Mouse (Mus musculus) forebrain, embryonic 11.5 days (tissue): ENCODE measurements at regions not wholly inside any gene's neighbourhood (a gene's known extent, or its start where the extent isn't known, plus 50 kb on each side); places are given as distances from the start of the nearest gene placed in this dataset.

ENCODE experiments used
- ATAC-seq: fragments of 200-750 bp; cut with Nextera tagmentation; replicated peaks from 2 replicates; pipeline ENCODE4 v1.8.0; 2017; ENCODE audit warnings: moderate TSS enrichment; ENCODE audit not compliant: low FRiP score
- DNase-seq: peaks from one replicate; pipeline ENCODE4 v3.0.0-alpha.2; 2017; ENCODE audit warnings: low spot score
- H3K27ac ChIP-seq: fragments of 300-500 bp; sonication (generic); 2 replicates; pipeline ENCODE4 v1.5.1; 2014; ENCODE audit warnings: low read depth, low read length
- H3K27me3 ChIP-seq: fragments of 300-500 bp; sonication (generic); 2 replicates; pipeline ENCODE4 v1.6.1; 2014; ENCODE audit warnings: mild to moderate bottlenecking, low read length, mixed read lengths; ENCODE audit not compliant: control insufficient read depth, insufficient read depth
- H3K36me3 ChIP-seq: fragments of 300-500 bp; sonication (generic); 2 replicates; pipeline ENCODE4 v1.6.1; 2014; ENCODE audit warnings: mild to moderate bottlenecking, low read length, moderate library complexity, mixed read lengths; ENCODE audit not compliant: control insufficient read depth, insufficient read depth
- H3K4me1 ChIP-seq: fragments of 300-500 bp; sonication (generic); replicated peaks from 2 replicates; pipeline ENCODE4 v1.6.1; 2014; ENCODE audit warnings: low read length, mixed read lengths; ENCODE audit not compliant: control insufficient read depth, insufficient read depth
- H3K4me2 ChIP-seq: fragments of 300-500 bp; sonication (generic); 2 replicates; pipeline ENCODE4 v1.6.1; 2014; ENCODE audit warnings: low read depth, mild to moderate bottlenecking, low read length, moderate library complexity, mixed read lengths; ENCODE audit not compliant: severe bottlenecking
- H3K4me3 ChIP-seq: fragments of 300-500 bp; sonication (generic); 2 replicates; pipeline ENCODE4 v1.5.1; 2014; ENCODE audit warnings: low read depth, low read length
- H3K9ac ChIP-seq: fragments of 300-500 bp; sonication (generic); 2 replicates; pipeline ENCODE4 v1.6.1; 2014; ENCODE audit warnings: low read length
- H3K9me3 ChIP-seq: fragments of 300-500 bp; sonication (generic); 2 replicates; pipeline ENCODE4 v1.6.1; 2016; ENCODE audit warnings: low read length, mixed read lengths; ENCODE audit not compliant: control insufficient read depth
- WGBS: fragments of 180-500 bp; shearing (Covaris S2); extraction: QIAGEN DNeasy Blood & Tissue Kit; methylation state at CpG from one replicate; pipeline ENCODE4 v1.1.7; 2014; 5-methylcytosine and 5-hydroxymethylcytosine counted together

DNA sequence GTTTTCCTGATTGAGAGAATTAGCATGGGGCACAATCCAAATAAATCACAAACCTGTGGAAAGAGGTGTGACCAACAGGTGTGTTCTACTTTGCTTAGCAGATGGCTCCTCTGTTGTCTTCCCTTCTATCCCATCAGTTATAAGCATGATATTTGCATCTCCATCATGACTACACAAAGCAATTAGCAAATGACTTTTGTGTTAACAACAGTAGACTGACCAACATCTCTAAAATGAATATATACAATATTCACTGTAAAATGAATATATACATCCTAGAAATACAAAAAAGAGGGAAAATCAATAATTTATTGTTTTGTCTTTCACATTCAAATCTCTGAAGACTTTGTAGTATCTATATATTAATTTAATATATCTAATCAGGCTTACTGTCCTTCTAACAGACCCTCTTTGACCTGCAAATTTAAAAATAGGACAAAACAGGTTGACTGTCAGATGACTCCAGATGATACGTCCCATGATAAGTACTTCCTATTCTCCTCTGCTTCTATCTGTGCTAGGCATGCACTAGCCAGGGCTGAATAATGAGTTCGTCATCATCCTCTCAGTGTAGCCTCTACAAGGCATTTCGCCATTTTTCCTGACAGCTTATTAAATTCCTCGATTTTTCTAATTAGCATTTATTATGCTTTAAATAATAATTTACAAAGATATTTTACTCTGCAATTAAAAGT is 519.5 kb upstream of the Cited2 start:
- 70% methylated on average over 4 of the region's 4 CpGs for WGBS
- peak; percentile 50; the same call in 1 of the 2 replicates for ATAC-seq
- H3K9ac ChIP-seq = no peak overlapping the region
- no peak overlapping the region for H3K4me3 ChIP-seq
- DNase-seq = no peak
- H3K27me3 ChIP-seq = no peaks in the 10 kb centered on the region; the same call in 1 of the 2 replicates
- no peaks in the 10 kb centered on the region for H3K9me3 ChIP-seq
- no peaks in the 10 kb centered on the region for H3K36me3 ChIP-seq
- peaks cover 3% of the 10 kb centered on the region; the same call in 1 of the 2 replicates for H3K4me1 ChIP-seq
- H3K4me2 ChIP-seq = no peak overlapping the region
- H3K27ac ChIP-seq = peak overlapping the region; percentile 47; the same call in 1 of the 2 replicates

DNA sequence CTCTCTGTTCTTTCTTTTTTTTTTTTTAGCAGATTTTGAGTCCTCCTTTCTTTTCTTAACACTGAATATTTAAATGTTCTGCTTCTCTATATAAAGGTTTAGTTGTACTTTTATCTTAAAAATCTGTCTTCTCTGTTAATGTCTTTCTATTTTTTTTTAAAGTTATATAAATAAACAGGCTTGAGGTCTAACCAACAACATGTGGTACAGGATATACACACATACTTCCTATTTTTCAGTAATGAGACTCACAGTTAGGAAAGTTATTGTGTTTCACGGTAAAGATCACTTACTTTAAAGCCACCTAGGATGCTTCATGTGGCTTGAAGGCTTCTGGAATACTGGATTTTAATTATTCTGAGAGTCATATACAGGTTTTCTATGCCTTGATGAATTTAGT is 518.9 kb upstream of the Cited2 start:
- Histone ChIP-seq H3K4me1 (peaks cover 3% of the 10 kb centered on the region; the same call in 1 of the 2 replicates), H3K4me3 (no peak overlapping the region), H3K36me3 (no peaks in the 10 kb centered on the region), H3K4me2 (no peak overlapping the region), H3K27me3 (no peaks in the 10 kb centered on the region; the same call in 1 of the 2 replicates), H3K9ac (no peak overlapping the region), H3K9me3 (no peaks in the 10 kb centered on the region), H3K27ac (no peak overlapping the region)
- ATAC-seq (no peak), DNase-seq (no peak)
- WGBS = 71% methylated on average over 1 of the region's 1 CpGs

DNA sequence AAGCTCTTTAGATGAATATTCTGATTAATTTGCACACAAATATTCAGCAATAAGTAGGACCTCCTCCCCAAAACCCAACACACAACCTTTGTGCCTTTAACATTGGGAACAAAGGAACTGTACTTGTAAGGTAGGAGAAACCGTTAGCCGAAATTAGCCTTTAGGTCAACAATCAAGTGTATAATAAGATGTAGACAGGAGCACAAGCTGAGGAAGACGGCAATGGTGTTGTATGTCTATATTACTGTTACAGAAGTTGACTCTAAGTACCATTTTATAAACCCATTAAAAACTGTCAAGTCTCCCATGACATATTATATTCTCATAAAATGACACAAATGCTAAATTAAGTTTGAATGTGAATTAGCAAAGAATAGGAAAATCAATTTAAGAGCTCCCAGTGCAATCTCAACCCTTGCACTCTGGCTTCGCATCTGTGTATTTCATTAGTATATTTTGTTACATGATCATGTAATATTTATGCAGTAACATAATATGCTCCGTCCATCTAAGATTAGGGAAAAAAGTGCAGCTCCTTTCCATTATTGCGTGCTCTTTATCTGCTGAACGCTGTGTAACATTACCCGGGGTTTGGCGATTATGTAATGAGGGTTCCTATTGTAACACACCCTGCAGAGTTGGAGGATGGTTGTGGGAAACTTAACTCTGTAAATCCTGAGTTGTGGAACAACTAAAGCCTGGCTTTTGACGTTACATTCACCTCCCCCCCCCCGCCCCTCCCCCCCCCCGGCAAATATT is 510.3 kb upstream of the Cited2 start:
- H3K36me3 ChIP-seq = no peaks in the 10 kb centered on the region
- H3K4me3 ChIP-seq = no peak overlapping the region
- no peak overlapping the region for H3K4me2 ChIP-seq
- WGBS = 31% methylated on average over 11 of the region's 12 CpGs
- no peaks in the 10 kb centered on the region for H3K4me1 ChIP-seq
- no peaks in the 10 kb centered on the region for H3K9me3 ChIP-seq
- no peak for DNase-seq
- no peak overlapping the region for H3K9ac ChIP-seq
- no peak overlapping the region for H3K27ac ChIP-seq
- no peaks in the 10 kb centered on the region for H3K27me3 ChIP-seq
- peak; percentile 73 for ATAC-seq

DNA sequence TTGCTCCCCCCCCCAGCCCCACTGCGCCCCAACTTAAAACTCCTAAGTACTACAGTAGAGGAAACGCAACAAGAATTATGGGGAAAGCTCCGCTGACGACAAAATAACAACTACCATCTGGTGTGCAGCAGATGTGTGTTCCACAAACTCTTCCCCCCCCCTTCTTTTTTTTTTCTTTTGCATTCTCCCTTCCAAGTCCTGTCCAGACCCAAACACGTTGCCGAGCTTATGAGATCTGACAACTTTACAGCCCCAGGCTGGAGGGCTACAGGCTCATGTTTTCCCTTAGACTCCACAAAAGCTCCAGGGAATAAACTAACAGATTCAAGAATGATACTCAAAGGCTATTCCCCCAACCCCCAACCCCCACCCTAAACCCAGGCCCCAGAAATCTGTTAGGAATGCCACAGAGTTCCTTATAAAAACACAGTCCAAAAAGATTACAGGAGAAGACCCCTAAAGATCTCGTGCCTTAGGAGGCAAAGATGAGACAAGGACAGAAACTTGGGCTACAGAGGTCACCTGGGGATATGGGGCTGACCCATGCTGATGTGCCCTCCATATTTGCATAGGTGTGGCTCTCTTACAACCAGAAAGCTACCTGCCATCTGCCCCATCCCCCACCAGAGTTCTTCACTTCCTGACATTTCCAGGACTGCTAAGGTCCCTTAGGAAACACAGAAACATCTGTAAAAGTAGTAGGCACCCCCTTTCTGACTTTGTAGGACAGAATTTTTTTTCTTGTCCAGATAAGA is 509.5 kb upstream of the Cited2 start:
- no peak overlapping the region for H3K27ac ChIP-seq
- DNase-seq (no peak), ATAC-seq (peak; percentile 27; the same call in 1 of the 2 replicates)
- H3K27me3 ChIP-seq = no peaks in the 10 kb centered on the region
- no peaks in the 10 kb centered on the region for H3K36me3 ChIP-seq
- H3K4me2 ChIP-seq = no peak overlapping the region
- 57% methylated on average over 7 of the region's 7 CpGs for WGBS
- H3K9ac ChIP-seq = no peak overlapping the region
- no peak overlapping the region for H3K4me3 ChIP-seq
- no peaks in the 10 kb centered on the region for H3K4me1 ChIP-seq
- no peaks in the 10 kb centered on the region for H3K9me3 ChIP-seq

DNA sequence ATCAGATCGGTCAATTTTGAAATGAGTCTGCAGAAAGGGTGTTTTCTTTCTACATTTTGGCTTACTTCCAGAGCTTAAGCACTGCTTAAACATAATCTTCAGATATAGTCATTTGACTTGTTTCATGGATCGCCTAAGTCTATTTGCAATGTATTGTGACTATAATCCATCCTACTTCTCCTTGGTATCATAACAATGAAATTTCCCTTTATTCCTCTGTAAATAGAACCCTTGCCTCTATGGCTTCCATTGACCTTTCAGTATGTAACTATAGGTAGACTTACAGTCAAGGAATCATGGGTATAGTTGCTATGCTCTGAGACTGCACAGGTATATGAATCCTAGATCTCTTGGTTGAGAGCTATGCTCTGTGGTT is 509.0 kb upstream of the Cited2 start:
- Histone ChIP-seq H3K4me3 (no peak overlapping the region), H3K27me3 (no peaks in the 10 kb centered on the region), H3K4me1 (no peaks in the 10 kb centered on the region), H3K9me3 (no peaks in the 10 kb centered on the region), H3K9ac (no peak overlapping the region), H3K36me3 (no peaks in the 10 kb centered on the region), H3K4me2 (no peak overlapping the region), H3K27ac (no peak overlapping the region)
- 94% methylated on average over 2 of the region's 2 CpGs for WGBS
- DNase-seq = no peak
- ATAC-seq = no peak

DNA sequence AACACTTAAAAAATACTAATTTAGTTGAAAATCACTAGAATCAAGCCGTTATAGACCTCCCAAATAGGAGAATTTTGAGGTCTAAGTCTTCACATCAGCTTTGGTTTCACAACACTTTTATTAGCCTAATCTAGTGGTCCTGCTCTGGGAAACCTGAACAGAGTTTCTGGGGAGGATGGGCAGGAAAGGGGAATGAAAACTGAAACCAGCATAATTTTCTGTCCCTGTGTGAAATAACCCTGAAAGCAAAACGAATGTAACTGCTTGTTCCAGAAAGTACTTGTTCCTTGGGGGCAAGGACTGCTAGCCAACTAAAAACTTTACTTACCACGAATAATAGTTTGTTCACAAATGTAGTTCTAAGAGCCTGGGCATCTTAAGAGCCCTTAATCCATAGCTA is 508.0 kb upstream of the Cited2 start:
- Histone ChIP-seq H3K36me3 (no peaks in the 10 kb centered on the region), H3K9me3 (no peaks in the 10 kb centered on the region), H3K4me2 (no peak overlapping the region), H3K4me3 (no peak overlapping the region), H3K9ac (no peak overlapping the region), H3K27me3 (no peaks in the 10 kb centered on the region), H3K4me1 (no peaks in the 10 kb centered on the region), H3K27ac (no peak overlapping the region)
- ATAC-seq = no peak
- 75% methylated on average over 3 of the region's 3 CpGs for WGBS
- no peak for DNase-seq

DNA sequence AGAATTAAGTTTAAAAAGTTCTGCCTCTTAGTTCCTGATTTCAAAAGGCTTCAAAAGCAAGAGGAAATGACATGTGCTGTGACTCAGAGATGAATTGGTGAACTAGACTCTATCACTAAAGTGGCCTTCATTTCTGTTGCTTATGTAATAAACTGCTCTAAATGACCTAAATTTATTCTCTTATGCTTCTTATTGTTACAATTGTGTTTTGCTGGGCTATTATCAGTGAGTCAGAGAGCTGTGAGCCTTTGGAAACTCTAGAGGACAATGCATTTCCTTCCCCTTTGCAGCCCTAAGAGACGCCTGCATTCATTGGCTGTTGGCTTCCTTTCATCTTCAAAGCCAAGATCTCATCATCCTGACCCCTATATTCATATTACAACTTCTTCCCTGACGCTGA is 501.5 kb upstream of the Cited2 start:
- Histone ChIP-seq H3K27me3 (no peaks in the 10 kb centered on the region), H3K9me3 (no peaks in the 10 kb centered on the region), H3K4me1 (no peaks in the 10 kb centered on the region), H3K4me3 (no peak overlapping the region), H3K9ac (no peak overlapping the region), H3K36me3 (no peaks in the 10 kb centered on the region), H3K4me2 (no peak overlapping the region), H3K27ac (no peak overlapping the region)
- 56% methylated on average over 2 of the region's 2 CpGs for WGBS
- DNase-seq (no peak), ATAC-seq (no peak)

DNA sequence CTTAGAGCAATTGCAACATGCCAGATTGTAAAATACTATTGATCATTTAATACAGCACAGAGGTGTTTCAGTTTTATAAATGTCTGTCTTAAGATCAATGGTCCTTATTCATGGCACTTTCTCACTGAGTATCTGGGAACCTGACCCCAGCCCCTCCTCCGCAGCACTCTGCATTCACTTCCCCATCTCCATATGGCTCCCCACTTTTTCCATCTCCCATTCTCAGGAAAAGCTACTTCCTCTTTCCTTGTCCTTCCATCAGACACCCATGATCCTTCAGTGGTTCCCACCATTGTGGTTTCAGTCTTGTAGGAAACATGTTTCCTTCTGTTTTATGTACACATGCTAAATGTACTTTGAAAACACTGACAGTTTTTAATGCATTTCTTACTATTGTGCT is 497.3 kb upstream of the Cited2 start:
- H3K4me1 ChIP-seq = no peaks in the 10 kb centered on the region; the same call in 1 of the 2 replicates
- no peak overlapping the region for H3K4me3 ChIP-seq
- no peak overlapping the region for H3K9ac ChIP-seq
- DNase-seq (no peak), ATAC-seq (no peak)
- H3K9me3 ChIP-seq = no peaks in the 10 kb centered on the region
- H3K27me3 ChIP-seq = no peaks in the 10 kb centered on the region
- H3K27ac ChIP-seq = no peak overlapping the region
- WGBS = 86% methylated on average over 1 of the region's 1 CpGs
- H3K36me3 ChIP-seq = no peaks in the 10 kb centered on the region
- no peak overlapping the region for H3K4me2 ChIP-seq
